Mouse (Mus musculus): ENCODE results near the gene Ap1s1. TPM values are rescaled to one million over a fixed set of nuclear protein-coding genes. Genes with fewer than 3 reads are reported as not detected.

Ap1s1 gene
- total RNA-seq (2021) = 10 to 100 TPM; 91.3 to 93.7 TPM
- long read RNA-seq, experiment 1, transcript Ap1s1-201 (5 exons, 1,353 nt) = major isoform, 105 of 123 reads
- long read RNA-seq, experiment 1, partial matches to known transcripts = 1 of 123 reads
- long read RNA-seq, experiment 1, other reads (novel, unspliced or antisense) = 14 of 123 reads
- long read RNA-seq, experiment 2, transcript Ap1s1-201 (5 exons, 1,353 nt) = major isoform, 44 of 53 reads
- long read RNA-seq, experiment 2, partial matches to known transcripts = 0 of 53 reads
- long read RNA-seq, experiment 2, other reads (novel, unspliced or antisense) = 8 of 53 reads

GRCm38 (mm10) chr5:137045402-137046323 is at the start of gene Ap1s1:
Ap1s1 (minus strand) TSS chr5:137046135.
- peak; percentile 98 to 99 for DNase-seq

- DNase-seq = no peak
These were observed 49.2 kb upstream of the Ap1s1 start for GRCm38 (mm10) chr5:137095135-137095534.

DNA sequence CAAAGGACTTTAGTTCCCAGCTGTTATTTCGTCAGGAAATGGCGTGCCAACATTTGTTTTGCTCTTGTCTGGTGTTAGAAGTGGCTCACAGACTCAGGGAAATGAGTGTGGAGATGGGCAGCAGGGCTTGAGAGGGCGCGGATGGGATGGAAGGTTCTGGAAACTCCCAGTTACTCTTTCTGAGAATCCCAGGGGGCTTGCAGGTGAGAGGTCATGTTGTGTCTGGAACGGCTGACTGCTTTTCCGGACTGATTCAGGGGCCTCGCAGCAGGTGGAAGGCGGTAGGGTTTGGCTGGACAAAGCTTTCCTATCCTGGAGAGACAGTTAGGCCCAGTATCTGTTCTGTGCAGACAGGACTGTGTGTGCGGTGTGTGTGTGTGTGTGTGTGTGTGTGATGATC is 47.8 kb upstream of the Ap1s1 start:
- DNase-seq = no peak

DNA sequence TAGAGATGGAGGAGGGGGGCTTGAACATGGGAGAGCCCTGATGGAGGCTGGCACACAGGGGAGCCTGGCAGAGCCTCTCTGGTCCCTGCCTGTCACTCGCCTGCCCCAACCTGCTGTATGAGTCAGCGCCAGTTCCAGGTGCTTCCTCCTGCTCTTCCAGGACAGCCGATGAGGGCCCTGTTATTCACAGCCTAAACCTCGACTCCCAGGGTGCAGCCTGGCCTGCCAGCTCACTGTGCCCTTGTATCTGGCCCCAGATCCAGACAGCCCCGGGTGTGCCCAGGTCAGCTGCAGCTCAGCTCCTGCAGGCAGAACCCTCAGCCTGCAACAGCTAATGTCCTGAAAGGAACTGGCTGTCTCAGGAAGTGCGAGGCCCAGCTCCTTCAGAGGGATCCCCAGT is 45.6 kb upstream of the Ap1s1 start:
- DNase-seq = no peak

DNA sequence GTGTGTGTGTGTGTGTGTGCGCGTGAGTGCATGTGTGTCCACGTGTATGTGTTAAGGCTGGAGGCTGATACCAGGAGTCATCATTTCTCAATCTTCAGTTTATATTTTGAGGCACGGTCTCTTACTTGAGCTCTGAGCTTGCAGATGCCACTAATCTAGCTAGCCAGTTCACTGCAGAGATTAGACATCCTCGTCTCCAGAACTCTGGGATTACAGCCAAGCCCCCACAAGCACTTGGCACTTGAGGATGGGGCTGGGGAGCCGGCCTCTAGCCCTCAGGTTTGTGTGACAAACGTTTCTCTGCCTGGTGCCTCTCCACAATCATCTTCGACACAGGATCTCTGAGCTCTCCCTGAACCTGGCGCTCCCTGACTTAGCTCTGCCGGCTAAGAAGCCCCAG is 44.9 kb upstream of the Ap1s1 start:
- no peak for DNase-seq

DNA sequence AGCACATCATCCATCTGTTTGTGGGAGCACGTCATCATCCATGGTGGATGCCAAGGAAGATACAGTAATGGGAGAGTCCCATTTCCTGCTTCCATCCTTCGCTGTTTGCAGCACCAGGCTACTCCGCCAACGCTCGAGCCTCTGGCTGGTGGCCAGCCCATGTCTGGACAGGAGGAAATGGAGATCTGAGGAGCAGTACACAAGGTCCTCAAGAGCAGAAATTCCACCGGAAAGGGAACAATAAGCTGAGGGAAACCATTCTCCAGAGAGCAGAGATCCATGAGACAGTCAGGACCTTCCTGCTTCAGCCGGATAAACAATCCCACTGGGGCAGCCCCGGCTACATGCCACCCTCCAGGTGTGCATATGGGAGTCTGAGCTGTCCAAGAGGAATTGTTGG is 41.5 kb upstream of the Ap1s1 start:
- peak; percentile 68 to 78 for DNase-seq

DNA sequence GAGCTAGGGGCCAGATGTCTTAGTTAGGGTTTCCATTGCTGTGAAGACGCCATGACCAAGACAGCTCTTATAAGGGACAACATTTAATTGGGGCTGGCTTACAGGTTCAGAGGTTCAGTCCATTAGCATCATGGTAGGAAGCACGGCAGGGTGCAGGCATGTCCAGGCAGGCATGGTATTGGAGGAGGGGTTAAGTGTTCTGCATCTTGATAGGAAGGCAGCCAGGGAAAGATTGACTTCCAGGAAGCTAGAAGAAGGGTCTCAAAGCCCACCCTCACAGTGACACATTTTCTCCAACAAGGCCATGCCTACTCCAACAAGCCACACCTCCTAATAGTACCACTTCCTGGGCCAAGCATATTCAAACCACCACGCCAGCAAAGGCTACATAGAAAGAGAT is 39.8 kb upstream of the Ap1s1 start:
- no peak for DNase-seq

GRCm38 (mm10) chr5:137085021-137085420 is 39.1 kb upstream of the Ap1s1 start:
- DNase-seq = no peak

DNA sequence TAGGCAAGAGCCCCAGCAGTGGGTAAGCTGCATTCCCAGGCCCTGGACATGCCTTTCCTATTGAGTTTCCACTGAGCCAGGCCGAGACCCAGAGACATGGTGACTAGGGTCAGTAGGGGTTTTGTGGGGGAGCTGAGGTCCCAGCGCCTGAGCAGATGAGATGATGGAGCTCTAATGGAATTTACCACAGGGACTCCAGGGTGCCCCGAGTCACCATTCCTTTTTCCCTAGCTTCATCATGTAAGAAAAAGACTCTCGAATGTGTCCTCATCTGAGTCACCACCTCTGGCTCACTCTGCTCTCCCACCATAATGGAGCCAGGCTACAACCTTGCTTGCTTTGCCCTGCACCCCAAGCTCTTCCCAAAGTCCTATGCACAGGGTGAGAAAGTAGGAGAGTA is 37.1 kb upstream of the Ap1s1 start:
- no peak for DNase-seq

GRCm38 (mm10) chr5:137079849-137080248 is 33.9 kb upstream of the Ap1s1 start:
- DNase-seq = peak in 1 of 2 experiments; percentile 21

DNA sequence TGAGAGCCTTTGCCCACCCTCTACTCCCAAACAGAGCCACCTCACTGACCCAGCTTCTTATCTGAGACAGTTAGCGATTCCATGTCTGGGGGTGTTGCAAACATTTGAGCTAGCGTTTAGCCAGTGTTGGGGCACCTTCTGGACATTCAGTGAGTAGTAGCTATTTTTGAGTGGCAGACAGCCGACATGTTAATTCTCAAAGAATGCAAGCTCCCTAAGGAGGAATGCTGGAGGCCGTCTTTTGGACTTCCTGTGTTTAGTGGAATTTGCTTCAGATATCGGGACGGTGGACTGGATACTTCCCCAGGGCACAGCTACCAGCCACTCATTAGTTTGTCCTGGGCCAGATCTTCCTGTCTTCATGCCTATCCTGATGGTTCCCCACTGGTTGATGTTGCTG is 32.7 kb upstream of the Ap1s1 start:
- no peak for DNase-seq

DNA sequence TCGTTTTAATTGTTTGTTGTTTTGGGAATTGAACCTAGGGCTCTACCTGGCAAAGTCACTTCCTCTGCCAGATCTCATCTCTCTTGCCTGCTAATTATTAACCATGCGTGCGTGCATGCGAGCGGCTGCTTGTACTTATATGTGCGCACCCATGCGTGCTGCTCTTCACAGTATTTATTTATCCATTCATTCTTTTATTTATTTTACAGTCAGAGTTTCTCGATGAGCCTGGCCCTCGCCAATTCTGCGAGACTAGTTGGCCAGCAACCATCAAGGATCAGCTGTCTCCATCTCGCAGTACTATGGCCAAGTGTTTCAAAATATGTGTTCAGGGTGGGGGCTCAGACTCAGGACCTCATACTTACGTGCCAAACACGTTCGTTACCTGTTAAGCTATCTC is 32.1 kb upstream of the Ap1s1 start:
- no peak for DNase-seq

DNA sequence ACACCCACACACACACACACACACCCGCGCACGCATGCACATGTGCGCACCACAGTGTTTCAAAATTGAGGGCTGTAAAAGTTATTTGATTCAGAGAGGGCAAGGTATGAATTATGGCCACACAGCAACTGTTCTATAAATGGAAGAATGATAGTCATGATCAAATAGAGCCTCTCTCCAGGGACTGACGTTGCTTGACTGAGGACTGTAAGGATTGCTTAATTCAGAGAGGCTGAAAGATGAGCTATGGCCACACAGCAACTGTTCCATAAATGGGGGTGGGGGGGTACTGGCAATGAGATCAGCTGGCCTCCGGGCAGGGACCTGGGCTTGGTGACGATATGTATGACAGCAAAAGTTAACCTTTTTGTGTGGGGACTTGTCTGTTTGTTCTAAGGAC is 31.3 kb upstream of the Ap1s1 start:
- no peak for DNase-seq

- DNase-seq = peak in 1 of 2 experiments; percentile 32
These were observed 30.4 kb upstream of the Ap1s1 start for GRCm38 (mm10) chr5:137076191-137076930.

DNA sequence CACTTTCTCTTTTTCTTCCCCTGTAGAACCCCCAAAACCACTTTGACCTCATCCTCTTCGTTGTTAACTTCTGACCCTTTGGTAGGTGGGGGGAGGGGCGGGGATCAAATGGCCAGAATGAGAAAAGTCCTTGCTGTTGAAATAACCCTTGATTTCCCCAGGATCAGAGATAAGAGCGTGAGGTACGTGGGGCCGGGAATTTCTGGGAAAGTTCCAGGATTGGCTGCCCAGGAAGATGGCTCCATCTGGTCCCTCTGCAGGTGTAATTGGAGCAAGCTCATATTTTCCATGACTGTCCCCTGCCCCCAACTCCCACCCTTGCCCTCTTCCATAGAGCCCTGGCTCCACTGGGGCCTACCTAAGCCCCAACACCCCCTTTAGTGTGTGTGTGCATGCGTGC is 29.8 kb upstream of the Ap1s1 start:
- no peak for DNase-seq

GRCm38 (mm10) chr5:137074191-137074651 is 28.3 kb upstream of the Ap1s1 start:
- DNase-seq = no peak

GRCm38 (mm10) chr5:137073141-137073540 is 27.2 kb upstream of the Ap1s1 start:
- DNase-seq = no peak

DNA sequence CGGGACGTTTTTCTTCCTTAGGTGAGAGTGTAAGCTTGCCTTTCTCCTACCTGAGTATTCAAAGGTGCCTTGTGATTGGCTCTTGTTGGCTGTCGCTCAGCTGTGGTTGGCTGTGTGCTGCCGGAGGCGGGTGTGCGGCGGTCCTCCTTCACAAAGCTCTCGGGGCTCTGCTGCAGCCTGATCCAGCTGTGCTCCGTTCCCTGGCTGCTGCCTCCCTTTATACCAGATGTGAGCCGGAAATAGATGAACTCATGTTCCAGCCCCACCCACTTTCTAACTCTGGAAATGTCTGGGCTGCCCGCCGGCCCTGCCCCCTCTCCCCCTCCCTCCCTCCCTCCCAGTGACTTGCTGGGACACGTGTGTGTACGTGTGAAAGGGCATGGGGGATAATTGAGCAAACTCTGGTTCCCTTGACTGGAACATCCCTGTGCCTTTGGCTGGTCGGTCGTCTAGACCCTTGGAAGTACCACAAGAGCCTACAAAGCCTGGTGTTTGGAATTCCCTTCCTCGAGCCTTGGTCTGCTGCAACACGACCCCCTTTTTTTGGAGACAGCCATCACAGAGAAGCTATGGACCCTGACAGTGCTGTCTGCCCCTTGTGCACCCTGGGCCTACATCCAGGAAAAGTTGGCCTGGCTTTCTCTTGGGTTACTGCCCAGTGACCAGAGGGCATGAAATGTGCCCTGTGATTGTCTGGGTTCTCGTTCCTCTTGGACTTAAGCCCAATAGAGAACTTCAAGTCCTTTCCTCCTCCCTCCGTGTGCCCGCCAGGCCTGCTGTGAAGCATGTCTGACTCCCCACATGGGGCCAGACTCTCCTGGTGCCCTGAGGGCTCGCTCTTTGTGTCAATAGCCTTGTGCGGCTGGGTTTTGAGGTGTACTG is 26.4 kb upstream of the Ap1s1 start, which contains the start of gene Serpine1:
Gene Serpine1 (minus strand): TSS at position 190 of the 882 bp plus-strand sequence.
- DNase-seq = peak; percentile 76 to 77

- no peak for DNase-seq
These were observed 25.1 kb upstream of the Ap1s1 start for GRCm38 (mm10) chr5:137070881-137071605.

DNA sequence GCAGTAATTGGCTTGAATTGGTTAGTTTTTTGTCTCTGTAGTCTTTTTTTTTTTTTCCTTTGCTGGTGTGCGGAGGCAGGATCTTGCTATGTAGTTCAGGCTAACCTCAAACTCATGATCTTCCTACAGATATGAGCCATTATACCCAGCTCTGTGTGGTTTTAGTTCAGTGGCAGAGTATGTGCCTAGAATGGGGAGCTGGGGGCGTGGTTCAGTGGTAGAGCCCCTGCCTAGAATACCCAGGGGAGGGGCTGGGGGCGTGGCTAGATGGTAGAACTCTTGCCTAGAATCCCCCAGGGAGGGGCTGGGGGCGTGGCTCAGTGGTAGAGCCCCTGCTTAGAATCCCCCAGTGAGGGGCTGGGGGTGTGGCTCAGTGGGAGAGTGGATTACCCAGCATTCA is 22.8 kb upstream of the Ap1s1 start:
- DNase-seq = no peak

DNA sequence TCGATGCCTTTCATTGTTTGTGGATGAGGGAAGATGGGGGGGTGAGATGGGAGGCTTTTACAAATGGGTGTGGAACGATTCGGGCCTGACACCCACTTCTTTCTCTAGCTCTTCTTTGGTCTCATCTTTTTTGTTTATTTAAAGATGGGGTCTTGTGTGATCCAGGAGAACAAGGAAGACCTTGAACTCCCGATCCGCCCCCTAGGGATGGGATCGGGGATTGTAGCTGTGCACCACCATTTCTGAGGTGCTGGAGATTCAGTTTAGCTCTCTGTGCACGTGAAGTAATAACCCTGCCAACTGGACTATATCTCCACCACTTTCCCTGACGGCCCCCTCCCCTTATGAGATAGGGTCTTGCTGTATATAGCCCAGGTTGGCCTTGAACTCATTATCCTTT is 20.0 kb upstream of the Ap1s1 start:
- no peak for DNase-seq

All from adrenal gland, postnatal 36 days (tissue).